Mouse (Mus musculus) adrenal gland, postnatal 25 days (tissue): ENCODE measurements around the gene Tle2. TPM values are rescaled to one million over a fixed set of nuclear protein-coding genes. Genes with fewer than 3 reads are reported as not detected.

ENCODE experiments used
- DNase-seq: peaks from one replicate; pipeline ENCODE4 v3.0.0; 2021; ENCODE audit warnings: mixed read lengths
- total RNA-seq: library from RNA; stranded (reverse); gene quantifications from 2 replicates; pipeline ENCODE4 v1.2.3, GENCODE M21; 2021

Gene Tle2
- total RNA-seq, 1 experiment from 2014 or later: 67.8 TPM

DNA sequence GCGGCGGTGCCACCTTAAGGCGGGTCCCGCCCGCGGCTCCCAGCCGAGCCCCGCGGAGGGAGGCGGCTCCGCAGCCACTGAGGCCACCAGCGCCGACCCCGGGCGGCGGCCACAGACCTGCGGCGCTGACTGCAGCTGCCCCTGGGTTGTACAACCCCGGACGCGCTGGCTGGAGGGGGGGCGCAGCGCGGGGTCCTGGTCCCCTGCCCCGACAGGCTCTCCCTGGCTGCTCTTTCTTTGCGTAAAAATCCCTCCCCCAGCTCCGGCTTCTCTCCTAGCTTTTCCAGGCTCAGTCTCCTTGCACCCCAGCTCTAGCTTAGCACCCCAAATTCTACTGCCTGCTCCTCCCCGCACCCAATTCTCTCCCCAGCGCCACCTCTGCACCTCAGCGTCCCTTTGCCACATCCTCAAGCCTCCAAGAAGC is 859 bp downstream of the Tle2 start:
- peak; percentile 70 for DNase-seq

- DNase-seq: no peak
Observed at GRCm38 (mm10) chr10:81575695-81576094, 1.3 kb downstream of the Tle2 start.

DNA sequence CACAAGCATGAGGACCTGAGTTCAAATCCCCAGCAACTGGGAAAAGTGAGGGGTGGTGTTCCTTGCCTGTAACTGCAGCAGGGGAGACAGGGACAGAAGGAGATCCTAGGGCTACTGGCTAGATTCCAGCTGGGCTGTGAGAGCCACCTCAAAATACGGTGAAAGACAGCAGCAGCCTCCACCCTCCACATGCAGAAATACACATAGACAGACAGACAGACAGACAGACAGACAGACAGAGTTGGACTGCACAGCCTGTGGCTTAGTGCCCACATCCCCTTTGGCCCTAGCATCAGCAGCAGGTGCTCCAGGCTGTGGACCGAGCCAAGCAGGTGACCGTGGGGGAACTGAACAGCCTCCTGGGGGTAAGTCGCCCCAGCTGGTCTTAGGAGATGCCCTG is 5.6 kb downstream of the Tle2 start:
- DNase-seq: no peak

- no peak for DNase-seq
Observed at GRCm38 (mm10) chr10:81580441-81581070, 6.2 kb downstream of the Tle2 start.

GRCm38 (mm10) chr10:81583347-81583746 is 9.0 kb downstream of the Tle2 start:
- no peak for DNase-seq

GRCm38 (mm10) chr10:81588739-81589138 is 14.4 kb downstream of the Tle2 start:
- DNase-seq: no peak

GRCm38 (mm10) chr10:81591846-81592245 is 17.5 kb downstream of the Tle2 start:
- no peak for DNase-seq

DNA sequence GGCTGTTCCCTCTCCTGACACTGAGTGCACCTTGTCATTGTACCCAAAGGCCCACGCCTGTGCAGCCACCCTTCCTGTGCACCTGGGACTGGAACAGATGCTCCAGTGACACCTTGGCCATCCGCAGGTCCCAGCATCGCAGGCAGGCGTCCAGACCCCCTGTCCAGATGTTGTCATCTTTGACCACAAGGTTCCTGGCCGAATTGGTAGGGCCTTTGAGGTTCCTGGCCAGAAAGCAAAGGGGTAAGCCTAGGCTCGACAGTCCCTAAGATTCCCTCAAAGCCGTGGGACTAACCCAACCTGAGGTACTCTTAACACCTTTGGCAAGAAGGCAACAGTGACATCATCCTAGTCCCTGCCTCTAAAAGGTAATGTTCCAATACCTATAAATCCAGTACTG is 18.3 kb downstream of the Tle2 start:
- DNase-seq: no peak

DNA sequence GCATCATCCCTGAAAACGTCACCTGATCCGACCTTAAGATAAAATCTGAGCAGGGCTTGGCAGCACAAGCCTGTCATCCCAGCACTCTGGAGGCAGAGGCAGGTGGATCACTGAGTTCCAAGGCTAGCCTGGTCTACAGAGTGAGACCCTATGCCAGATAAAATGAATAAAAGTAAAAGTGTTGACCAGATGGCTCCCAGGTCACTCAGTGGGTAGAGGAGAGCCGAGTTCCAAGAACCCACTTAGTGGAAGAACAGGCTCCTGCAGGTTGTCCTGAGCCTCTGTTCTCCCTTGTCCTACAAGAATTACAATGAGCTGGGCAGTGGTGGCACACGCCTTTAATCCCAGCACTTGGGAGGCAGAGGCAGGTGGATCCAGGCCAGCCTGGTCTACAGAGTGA is 18.9 kb downstream of the Tle2 start:
- DNase-seq: no peak

GRCm38 (mm10) chr10:81593935-81594334 is 19.6 kb downstream of the Tle2 start:
- DNase-seq: no peak

DNA sequence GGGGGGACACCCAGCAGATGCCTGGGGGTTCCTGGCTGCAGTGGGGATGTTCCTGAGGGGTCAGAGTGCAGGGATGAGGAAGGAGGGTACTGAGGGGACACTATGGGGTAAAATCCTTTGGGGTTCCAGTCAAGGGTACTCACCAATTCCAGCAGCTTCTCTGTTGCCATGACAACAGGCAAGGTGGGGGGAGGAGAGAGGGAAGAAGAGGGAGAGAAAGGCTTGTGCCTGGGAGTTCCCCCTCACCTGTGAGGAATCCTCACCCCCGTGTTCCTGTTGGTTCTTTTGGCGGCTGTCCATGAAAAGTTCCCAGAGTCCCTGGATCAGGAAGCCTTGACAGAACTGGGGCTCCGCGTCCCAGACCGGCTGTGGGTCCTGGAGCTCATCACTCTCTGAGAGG is 21.2 kb downstream of the Tle2 start:
- no peak for DNase-seq

DNA sequence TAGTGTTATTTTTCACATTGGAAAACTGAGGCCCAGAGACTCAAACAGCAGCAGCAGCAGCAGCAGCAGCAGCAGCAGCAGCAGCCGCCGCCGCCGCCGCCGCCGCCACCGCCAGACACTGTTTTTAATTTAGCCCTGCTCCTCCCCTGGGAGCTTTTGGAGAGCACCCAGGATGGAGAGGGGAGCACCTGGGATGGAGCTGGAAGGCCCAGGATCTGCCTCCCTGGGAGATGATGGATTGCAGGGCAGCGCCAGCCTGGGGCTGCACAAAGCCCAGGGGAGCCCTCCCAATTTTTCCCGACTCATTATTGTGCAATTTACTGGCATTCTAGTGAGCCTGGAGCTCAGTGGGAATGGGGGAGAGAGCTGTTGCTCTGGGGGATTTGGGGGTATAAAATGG is 22.2 kb downstream of the Tle2 start:
- DNase-seq: no peak

DNA sequence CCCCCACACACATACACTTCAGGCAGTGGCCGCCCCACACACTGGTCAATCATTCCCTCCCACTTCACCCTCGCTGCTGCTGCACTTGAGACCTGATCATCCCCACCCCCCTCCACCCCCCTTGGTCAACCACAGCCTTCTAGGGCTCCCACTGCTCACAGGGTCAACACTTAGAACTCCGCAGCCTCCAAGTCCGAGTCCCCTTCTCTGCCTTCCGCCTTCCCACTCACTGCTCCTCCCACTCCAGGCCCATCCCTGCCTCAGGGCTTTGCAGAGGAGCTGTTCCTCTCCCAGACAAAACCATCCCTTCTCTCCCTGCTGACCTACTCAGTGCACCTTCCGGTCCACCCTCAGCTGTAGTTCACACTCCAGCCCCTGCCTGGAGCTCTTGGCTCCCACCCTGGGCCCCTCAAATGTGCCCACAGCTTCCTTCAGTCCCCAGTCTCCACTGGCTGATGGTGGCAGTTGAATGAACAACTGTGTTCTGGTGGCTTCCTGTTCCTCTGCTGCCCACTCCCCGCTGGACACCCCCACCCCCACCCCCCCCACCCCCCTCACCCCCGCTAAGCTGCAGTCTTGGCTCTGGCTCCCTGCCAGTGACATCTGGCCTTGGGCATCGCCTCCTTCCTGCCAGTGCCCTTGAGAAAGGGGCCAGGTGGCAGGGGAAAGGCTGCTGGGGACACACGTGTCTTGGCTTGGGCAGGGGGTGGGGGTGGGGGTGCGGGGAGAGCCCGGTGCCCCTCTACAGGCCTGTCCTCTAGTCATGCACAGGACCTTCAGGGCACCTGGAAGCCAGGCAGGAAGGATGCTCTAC is 23.0 kb downstream of the Tle2 start:
- DNase-seq: peak; percentile 70

DNA sequence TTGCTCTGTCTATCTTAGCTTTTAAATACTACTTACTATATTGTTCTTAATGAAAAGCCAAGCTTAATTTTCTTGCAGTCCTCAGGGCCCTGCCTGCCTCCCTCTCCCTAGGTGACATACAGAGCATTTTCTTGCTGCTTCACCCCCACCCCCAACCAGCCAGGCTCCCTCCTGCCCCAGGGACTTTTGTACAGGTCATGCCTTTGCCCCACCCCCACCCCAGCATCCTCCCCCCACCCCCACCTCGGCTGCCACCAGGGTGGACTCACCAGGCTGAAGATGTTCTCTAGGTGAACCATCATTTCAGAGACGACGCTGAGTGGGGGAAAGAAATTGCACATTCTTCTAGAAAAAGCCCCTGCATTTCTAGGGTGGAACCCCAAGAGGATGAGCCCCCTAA is 24.0 kb downstream of the Tle2 start:
- DNase-seq: no peak

DNA sequence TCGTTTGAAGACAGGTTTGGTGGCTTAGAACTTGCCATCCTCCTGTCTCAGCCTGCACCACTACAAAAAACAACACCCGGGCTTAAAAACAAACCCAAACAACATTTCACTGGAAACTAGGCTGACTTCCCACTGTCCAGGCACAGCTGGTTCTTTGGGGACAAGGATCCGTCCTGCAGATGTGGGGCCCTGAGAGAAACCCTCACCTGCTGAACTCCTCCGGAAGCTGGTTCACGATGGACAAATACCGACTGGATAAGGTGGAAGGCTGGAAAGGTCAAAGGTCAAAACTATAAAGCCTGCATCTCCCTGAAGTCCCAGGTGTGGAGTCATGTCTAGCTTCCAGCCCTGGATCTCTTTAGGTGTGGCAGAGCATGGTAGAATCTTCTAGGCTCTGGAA is 24.5 kb downstream of the Tle2 start:
- no peak for DNase-seq

DNA sequence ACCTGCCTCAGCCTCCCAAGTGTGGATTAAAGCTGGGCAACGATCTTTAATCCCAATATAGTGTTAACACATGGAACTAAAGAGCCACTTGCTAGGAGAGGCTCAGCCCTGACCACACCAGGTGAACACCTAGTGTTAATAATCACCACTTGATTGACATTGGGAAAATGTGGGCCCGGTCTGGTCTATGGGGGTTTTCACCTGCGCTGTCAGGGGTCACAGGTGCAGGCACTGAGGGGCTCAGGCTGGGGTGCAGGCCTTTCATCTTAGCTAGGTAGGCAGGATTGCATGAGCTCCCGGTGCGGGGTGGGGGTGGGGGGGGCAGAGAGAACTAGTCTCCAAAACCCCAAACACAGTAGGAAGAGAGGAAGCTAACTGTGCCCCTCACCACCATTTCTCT is 25.3 kb downstream of the Tle2 start:
- no peak for DNase-seq

GRCm38 (mm10) chr10:81600096-81600495 is 25.7 kb downstream of the Tle2 start:
- no peak for DNase-seq

DNA sequence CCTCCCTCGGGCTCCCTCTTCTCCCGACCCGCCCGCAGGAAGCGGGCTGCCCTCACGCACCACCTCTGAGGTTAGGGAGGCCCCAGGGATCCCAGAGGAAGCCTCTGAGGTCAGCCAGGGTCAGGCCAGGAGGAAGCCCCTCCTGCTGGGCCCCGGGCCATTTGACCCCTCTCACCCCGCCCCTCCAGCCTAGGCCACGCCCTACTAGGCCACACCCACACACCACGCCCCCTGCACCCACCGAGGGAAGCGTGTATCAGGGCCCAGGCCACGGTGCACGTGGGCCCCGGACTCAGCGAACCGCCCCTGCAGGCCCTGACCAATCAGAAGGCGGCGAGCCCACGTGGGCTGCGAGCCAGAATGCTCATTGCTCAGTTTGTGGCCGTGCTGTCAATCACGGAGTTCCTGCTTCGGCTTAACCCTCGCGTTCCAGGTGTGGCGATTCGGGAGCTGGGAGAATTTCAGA is 26.4 kb downstream of the Tle2 start, which contains the start of gene Tle6:
Gene Tle6 (minus strand): TSS at position 336 of the 466 bp plus-strand sequence.
- peak; percentile 98 for DNase-seq

DNA sequence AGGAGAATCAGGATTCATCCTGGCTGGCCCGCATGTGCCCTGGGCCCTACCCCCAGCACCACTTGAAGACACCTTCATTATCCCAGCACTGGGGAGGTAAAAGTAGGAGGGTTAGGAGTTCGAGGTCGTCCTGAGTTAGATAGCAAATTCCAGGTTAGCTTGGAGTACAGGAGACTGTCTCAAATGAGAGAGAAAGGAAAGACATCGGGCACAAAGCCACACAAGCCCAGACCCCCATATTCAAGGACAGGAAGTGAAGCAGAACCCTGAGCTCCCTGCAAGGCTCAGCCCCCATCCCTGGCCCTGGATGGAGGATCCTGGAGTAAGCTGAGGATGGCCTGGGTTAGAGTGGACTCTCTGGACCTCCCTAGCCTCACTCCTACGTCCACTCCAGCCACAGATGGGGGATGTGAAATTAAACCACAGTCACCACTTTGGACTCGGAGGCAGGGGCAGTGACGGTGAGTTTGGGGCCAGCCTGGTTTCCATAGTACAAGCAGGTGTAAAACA is 27.1 kb downstream of the Tle2 start:
- DNase-seq: no peak

DNA sequence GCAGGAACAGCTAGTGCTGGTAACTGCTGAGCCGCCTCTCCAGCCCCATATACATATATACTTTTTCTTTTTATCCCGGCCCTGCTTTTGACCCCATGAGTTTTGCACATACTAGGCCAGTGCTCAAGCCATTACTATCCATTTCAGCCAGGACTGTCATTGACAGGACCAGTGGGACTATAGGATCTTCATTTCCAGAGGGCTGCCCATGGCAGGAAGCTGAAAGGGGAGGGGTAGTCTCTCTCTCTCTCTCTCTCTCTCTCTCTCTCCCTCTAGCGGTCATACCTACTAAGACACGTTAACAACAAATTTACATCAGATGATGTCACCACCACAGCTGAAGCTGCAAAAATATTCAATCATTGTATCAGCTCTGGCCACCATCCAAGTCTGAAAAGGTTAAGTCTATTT is 28.4 kb downstream of the Tle2 start:
- no peak for DNase-seq

DNA sequence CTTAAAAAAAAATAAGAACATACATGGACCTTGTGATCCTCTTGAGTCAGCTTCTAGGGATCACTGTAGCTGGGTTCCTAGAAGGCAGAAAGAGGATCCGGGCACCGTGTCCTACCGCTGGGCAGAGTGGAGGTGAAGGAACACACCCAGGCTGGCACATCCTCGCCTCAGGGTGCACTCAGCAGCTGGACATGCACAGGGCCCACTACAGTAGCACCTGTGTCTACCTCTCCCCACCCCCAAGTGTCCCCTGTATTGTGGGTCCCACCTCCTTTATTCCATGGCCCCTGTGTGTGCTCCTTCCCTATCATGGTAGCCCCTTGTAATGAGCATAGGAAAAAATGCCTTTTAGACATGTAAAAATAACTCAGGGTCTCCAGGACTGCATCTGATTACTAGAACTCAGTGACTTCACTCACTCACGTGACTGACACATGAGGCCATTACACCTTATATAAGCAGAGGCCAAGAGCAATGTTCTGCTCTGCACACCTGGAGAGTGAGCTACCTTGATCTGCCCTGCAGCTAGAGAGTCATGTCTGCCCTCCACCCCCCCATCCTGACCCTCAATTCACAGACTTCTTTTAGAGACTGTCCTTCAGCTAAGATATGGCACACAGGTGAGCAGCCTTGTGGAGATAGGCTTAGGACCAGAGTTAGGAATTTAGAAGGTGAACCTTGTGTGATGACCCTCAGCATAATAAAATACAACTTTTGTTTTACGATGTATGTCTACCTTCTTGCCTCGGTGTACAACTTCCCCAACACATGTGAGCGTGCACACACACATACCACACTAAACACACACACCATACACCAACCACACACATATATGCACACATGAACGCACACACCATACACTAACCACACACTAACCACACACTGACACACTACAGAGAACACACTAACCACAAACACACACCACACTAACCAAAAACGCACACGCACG is 29.9 kb downstream of the Tle2 start:
- no peak for DNase-seq

GRCm38 (mm10) chr10:81604968-81605665 is 30.8 kb downstream of the Tle2 start:
- DNase-seq: peak; percentile 85
